Mouse (Mus musculus): ENCODE data around the gene Zcchc14.

DNA sequence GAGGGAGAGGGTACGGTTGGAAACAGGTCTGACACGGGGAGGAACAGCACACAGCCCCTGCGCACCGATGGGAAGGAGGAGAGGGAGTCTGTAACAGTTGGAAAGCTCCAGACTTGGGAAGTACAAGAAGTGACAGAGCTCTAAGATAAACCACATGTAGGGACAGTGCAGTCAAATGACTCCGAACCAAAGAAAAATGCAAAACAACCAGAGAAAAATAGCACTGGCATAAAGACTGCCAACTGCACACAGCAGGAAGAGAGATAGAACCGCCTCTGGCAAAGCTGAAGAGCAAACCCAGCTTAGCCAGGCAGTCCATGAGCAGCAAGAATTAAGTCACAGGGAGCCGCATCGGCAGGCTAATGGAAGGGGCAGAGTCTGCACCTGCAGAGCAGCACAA is 29.7 kb downstream of the Zcchc14 start:
- TF ChIP-seq CTCF (IDR thresholded peaks at IDR 0.05; ENCODE audit: low read depth, low read length) (no peak), POLR2A (IDR thresholded peaks at IDR 0.05; ENCODE audit: borderline replicate concordance, low read depth, low read length) (no peak)
